Mouse (Mus musculus) G1E (cell line): Measurements from ENCODE around the gene Ccdc153. TPM values are rescaled to one million over a fixed set of nuclear protein-coding genes. Genes with fewer than 3 reads are reported as not detected.

Experiments used
- ATAC-seq: 2 replicates; pipeline ENCODE4 v1.8.0; 2016; ENCODE audit warnings: mild to moderate bottlenecking; ENCODE audit not compliant: insufficient number of reproducible peaks, poor library complexity, low FRiP score, severe bottlenecking; ENCODE audit errors: extremely low read depth
- DNase-seq: peaks from one replicate; pipeline ENCODE4 v3.0.0; 2012; ENCODE audit warnings: low spot score
- H3K27me3 ChIP-seq: 2 replicates; pipeline ENCODE4 v1.6.1; 2012; ENCODE audit warnings: mild to moderate bottlenecking, low read length, inconsistent platforms; ENCODE audit not compliant: insufficient read depth
- H3K36me3 ChIP-seq: replicated peaks from 2 replicates; pipeline ENCODE3; 2012; ENCODE audit warnings: mild to moderate bottlenecking, inconsistent platforms
- H3K4me1 ChIP-seq: 2 replicates; pipeline ENCODE4 v1.6.1; 2012; ENCODE audit warnings: low read depth, low read length, inconsistent platforms, mixed read lengths; ENCODE audit not compliant: insufficient read depth
- H3K4me3 ChIP-seq: 2 replicates; pipeline ENCODE4 v1.5.1; 2012; ENCODE audit warnings: low read depth, mild to moderate bottlenecking, inconsistent platforms, low read length, moderate library complexity, mixed read lengths
- H3K9me3 ChIP-seq: replicated peaks from 2 replicates; pipeline ENCODE4 v1.6.1; 2012; ENCODE audit warnings: inconsistent platforms
- CTCF ChIP-seq: IDR thresholded peaks from 2 replicates; pipeline ENCODE4 v1.5.1; 2012; ENCODE audit warnings: low read depth, low read length, inconsistent platforms, mixed read lengths
- GATA1 ChIP-seq: IDR thresholded peaks from 2 replicates; pipeline ENCODE4 v1.6.1; 2012; ENCODE audit warnings: borderline replicate concordance, low read length, inconsistent platforms, mixed read lengths
- GATA2 ChIP-seq: IDR thresholded peaks from 2 replicates; pipeline ENCODE4 v1.6.1; 2012; ENCODE audit warnings: low read depth, low read length, inconsistent platforms, borderline replicate concordance
- POLR2AphosphoS5 ChIP-seq: IDR thresholded peaks from 2 replicates; pipeline ENCODE4 v1.6.1; 2012; ENCODE audit warnings: low read depth, low read length, inconsistent platforms; ENCODE audit not compliant: insufficient replicate concordance
- TAL1 ChIP-seq: conservative IDR thresholded peaks from 2 replicates; pipeline ENCODE4 v1.6.1; 2012; ENCODE audit warnings: low read depth, low read length, inconsistent platforms, mixed read lengths
- polyA plus RNA-seq: library from polyadenylated mRNA; stranded (reverse); fragments of >175 nt; gene quantifications from 2 replicates; pipeline ENCODE4 v1.2.3, GENCODE M21; 2012
- total RNA-seq, 2 experiments: library from RNA; stranded (forward) in 1 of 2; stranded (reverse) in 1 of 2; fragments of 200-1000 nt in 1 of 2; fragments of >200 nt in 1 of 2; fragmentation: Nextera tagmentation in 1 of 2; gene quantifications; 2 replicates each; pipeline ENCODE4 v1.2.3; 2014 to 2017

Ccdc153 gene
- total RNA-seq (2014; fragmentation: Nextera tagmentation) (not detected in 2 replicates), total RNA-seq (2017) (not detected in 2 replicates), polyA plus RNA-seq (not detected in 2 replicates)

GRCm38 (mm10) chr9:44240399-44240798 lies at the start of gene Ccdc153:
Ccdc153 (plus strand) TSS chr9:44240676.
- ATAC-seq, result no peak

GRCm38 (mm10) chr9:44191166-44191565 lies 49.3 kb upstream of the Ccdc153 start:
- Histone ChIP-seq H3K36me3 (peaks cover 60% of the 10 kb centered on the region), H3K4me3 (no peak overlapping the region), H3K9me3 (no peaks in the 10 kb centered on the region), H3K4me1 (peaks cover 53% of the 10 kb centered on the region), H3K27me3 (no peaks in the 10 kb centered on the region)
- TF ChIP-seq GATA2 (no peak), POLR2AphosphoS5 (no peak), GATA1 (no peak), CTCF (no peak), TAL1 (no peak)
- ATAC-seq, result no peak
- DNase-seq, result no peak

More at GRCm38 (mm10) chr9:44240399-44240798, at the start of gene Ccdc153:
- TF ChIP-seq TAL1 (no peak), GATA1 (no peak), CTCF (no peak), POLR2AphosphoS5 (no peak), GATA2 (no peak)
- Histone ChIP-seq H3K27me3 (peaks cover 31% of the 10 kb centered on the region), H3K9me3 (no peaks in the 10 kb centered on the region), H3K36me3 (no peaks in the 10 kb centered on the region), H3K4me1 (peaks cover 24% of the 10 kb centered on the region), H3K4me3 (no peak within 1 kb of the TSS)
- no peak for DNase-seq

- DNase-seq, result no peak
- TF ChIP-seq CTCF (no peak), POLR2AphosphoS5 (no peak), GATA2 (no peak), TAL1 (no peak), GATA1 (no peak)
- peaks cover 60% of the 10 kb centered on the region for H3K36me3 ChIP-seq
- no peaks in the 10 kb centered on the region for H3K9me3 ChIP-seq
- no peaks in the 10 kb centered on the region for H3K27me3 ChIP-seq
- H3K4me1 ChIP-seq, result peaks cover 53% of the 10 kb centered on the region
- ATAC-seq, result no peak
- no peak overlapping the region for H3K4me3 ChIP-seq
These were observed 48.2 kb upstream of the Ccdc153 start for GRCm38 (mm10) chr9:44192312-44192711.

- Histone ChIP-seq H3K4me1 (peaks cover 49% of the 10 kb centered on the region), H3K36me3 (peaks cover 60% of the 10 kb centered on the region)
These were observed 47.7 kb upstream of the Ccdc153 start for GRCm38 (mm10) chr9:44192794-44193193.

GRCm38 (mm10) chr9:44194000-44194399 lies 46.5 kb upstream of the Ccdc153 start:
- Histone ChIP-seq H3K36me3 (peaks cover 64% of the 10 kb centered on the region), H3K4me3 (no peak overlapping the region), H3K27me3 (no peaks in the 10 kb centered on the region), H3K4me1 (peaks cover 43% of the 10 kb centered on the region), H3K9me3 (no peaks in the 10 kb centered on the region)
- TF ChIP-seq GATA2, result no peak
- TF ChIP-seq POLR2AphosphoS5, result no peak
- TF ChIP-seq GATA1, result no peak
- TF ChIP-seq CTCF, result no peak
- TF ChIP-seq TAL1, result no peak
- ATAC-seq (peak; percentile 90), DNase-seq (peak; percentile 53)

More at GRCm38 (mm10) chr9:44192794-44193193, 47.7 kb upstream of the Ccdc153 start:
- Histone ChIP-seq H3K27me3 (no peaks in the 10 kb centered on the region), H3K4me3 (no peak overlapping the region), H3K9me3 (no peaks in the 10 kb centered on the region)
- no peak for TF ChIP-seq GATA1
- TF ChIP-seq GATA2, result no peak
- TF ChIP-seq CTCF, result no peak
- TF ChIP-seq TAL1, result no peak
- TF ChIP-seq POLR2AphosphoS5, result no peak
- DNase-seq (no peak), ATAC-seq (no peak)

- Histone ChIP-seq H3K9me3 (no peaks in the 10 kb centered on the region), H3K4me1 (peaks cover 48% of the 10 kb centered on the region), H3K27me3 (no peaks in the 10 kb centered on the region), H3K36me3 (peaks cover 75% of the 10 kb centered on the region), H3K4me3 (no peak overlapping the region)
- no peak for TF ChIP-seq GATA2
- no peak for TF ChIP-seq TAL1
- TF ChIP-seq CTCF, result no peak
- TF ChIP-seq POLR2AphosphoS5, result no peak
- no peak for TF ChIP-seq GATA1
- DNase-seq (no peak), ATAC-seq (no peak)
These were observed 44.1 kb upstream of the Ccdc153 start for GRCm38 (mm10) chr9:44196354-44196753.
